Mouse (Mus musculus) midbrain, embryonic 14.5 days (tissue): Measurements from ENCODE around the gene Ubl5. TPM values are rescaled to one million over a fixed set of nuclear protein-coding genes. Genes with fewer than 3 reads are reported as not detected.

ENCODE experiments used
- ATAC-seq: fragments of 200-750 bp; cut with Nextera tagmentation; 2 replicates; pipeline ENCODE4 v1.8.0; 2017; ENCODE audit warnings: moderate number of reproducible peaks, moderate library complexity; ENCODE audit not compliant: low FRiP score, low TSS enrichment
- DNase-seq: peaks from one replicate; pipeline ENCODE4 v3.0.0-alpha.2; 2015
- H3K27ac ChIP-seq: fragments of 300-500 bp; sonication (generic); replicated peaks from 2 replicates; pipeline ENCODE4 v1.5.1; 2014; ENCODE audit warnings: mild to moderate bottlenecking, low read depth, low read length, moderate library complexity
- H3K27me3 ChIP-seq: fragments of 300-500 bp; sonication (generic); 2 replicates; pipeline ENCODE4 v1.6.1; 2014; ENCODE audit warnings: low read length, control low read depth, mixed read lengths; ENCODE audit not compliant: control insufficient read depth, insufficient read depth
- H3K36me3 ChIP-seq: fragments of 300-500 bp; sonication (generic); 2 replicates; pipeline ENCODE4 v1.6.1; 2014; ENCODE audit warnings: low read length, control low read depth; ENCODE audit not compliant: control insufficient read depth, insufficient read depth
- H3K4me1 ChIP-seq: fragments of 300-500 bp; sonication (generic); 2 replicates; pipeline ENCODE4 v1.6.1; 2014; ENCODE audit warnings: mild to moderate bottlenecking, antibody characterized with exemption, low read length, control low read depth; ENCODE audit not compliant: control insufficient read depth, insufficient read depth
- H3K4me2 ChIP-seq: fragments of 300-500 bp; sonication (generic); 2 replicates; pipeline ENCODE4 v1.6.1; 2014; ENCODE audit warnings: mild to moderate bottlenecking, low read length, moderate library complexity
- H3K4me3 ChIP-seq: fragments of 300-500 bp; sonication (generic); replicated peaks from 2 replicates; pipeline ENCODE4 v1.5.1; 2014; ENCODE audit warnings: low read depth, low read length
- H3K9ac ChIP-seq: fragments of 300-500 bp; sonication (generic); replicated peaks from 2 replicates; pipeline ENCODE4 v1.6.1; 2014; ENCODE audit warnings: mild to moderate bottlenecking, low read length, moderate library complexity
- H3K9me3 ChIP-seq: fragments of 300-500 bp; sonication (generic); 2 replicates; pipeline ENCODE4 v1.6.1; 2016; ENCODE audit warnings: low read length, control low read depth, mixed read lengths; ENCODE audit not compliant: control insufficient read depth
- WGBS: fragments of 180-500 bp; shearing (Covaris S2); extraction: QIAGEN DNeasy Blood & Tissue Kit; methylation state at CpG from one replicate; pipeline ENCODE4 v1.1.7; 2014; 5-methylcytosine and 5-hydroxymethylcytosine counted together
- polyA plus RNA-seq: library from polyadenylated mRNA; unstranded; fragments of >200 nt; fragmentation: Nextera tagmentation; extraction: Ambion mirVana; gene quantifications from 2 replicates; pipeline ENCODE4 v1.2.1, GENCODE M21; 2014

Ubl5 gene
- polyA plus RNA-seq, 1 experiment from 2014 or later, result 444 TPM

- Histone ChIP-seq H3K4me1 (peaks cover 19% of the 10 kb centered on the region), H3K4me2 (no peak overlapping the region), H3K9me3 (no peaks in the 10 kb centered on the region), H3K27me3 (no peaks in the 10 kb centered on the region), H3K36me3 (peaks cover 51% of the 10 kb centered on the region), H3K27ac (peak overlapping the region; percentile 68), H3K4me3 (no peak overlapping the region), H3K9ac (no peak overlapping the region)
- DNase-seq, result no peak
- 73% methylated on average over 5 of the region's 5 CpGs for WGBS
- ATAC-seq, result no peak
These were observed 22.4 kb downstream of the Ubl5 start for GRCm38 (mm10) chr9:20664982-20665637.

- H3K9me3 ChIP-seq, result no peaks in the 10 kb centered on the region
- no peak for ATAC-seq
- no peak overlapping the region for H3K9ac ChIP-seq
- H3K4me2 ChIP-seq, result no peak overlapping the region
- H3K36me3 ChIP-seq, result peaks cover 48% of the 10 kb centered on the region
- peaks cover 19% of the 10 kb centered on the region for H3K4me1 ChIP-seq
- DNase-seq, result peak; percentile 53
- H3K27me3 ChIP-seq, result no peaks in the 10 kb centered on the region
- H3K4me3 ChIP-seq, result no peak overlapping the region
- 0 out of 2 replicates have a peak overlapping the region, but pooled peaks have one; percentile 26 for H3K27ac ChIP-seq
- WGBS, result 16% methylated on average over 8 of the region's 8 CpGs
These were observed 23.2 kb downstream of the Ubl5 start for GRCm38 (mm10) chr9:20665925-20666324.

- 0 out of 2 replicates have a peak overlapping the region, but pooled peaks have one; percentile 26 for H3K27ac ChIP-seq
- H3K27me3 ChIP-seq, result no peaks in the 10 kb centered on the region
- H3K36me3 ChIP-seq, result peaks cover 44% of the 10 kb centered on the region
- no peak for DNase-seq
- no peak overlapping the region for H3K4me3 ChIP-seq
- H3K9ac ChIP-seq, result no peak overlapping the region
- H3K4me2 ChIP-seq, result no peak overlapping the region
- ATAC-seq, result no peak
- 12% methylated on average over 7 of the region's 7 CpGs for WGBS
- peaks cover 19% of the 10 kb centered on the region for H3K4me1 ChIP-seq
- no peaks in the 10 kb centered on the region for H3K9me3 ChIP-seq
These were observed 23.9 kb downstream of the Ubl5 start for GRCm38 (mm10) chr9:20666510-20667034.

- Histone ChIP-seq H3K9ac (no peak overlapping the region), H3K36me3 (peaks cover 38% of the 10 kb centered on the region), H3K27ac (no peak overlapping the region), H3K4me3 (no peak overlapping the region), H3K4me1 (peaks cover 16% of the 10 kb centered on the region), H3K27me3 (no peaks in the 10 kb centered on the region), H3K9me3 (no peaks in the 10 kb centered on the region), H3K4me2 (no peak overlapping the region)
- ATAC-seq (no peak), DNase-seq (no peak)
- WGBS, result 95% methylated on average over 22 of the region's 22 CpGs
These were observed 25.4 kb downstream of the Ubl5 start for GRCm38 (mm10) chr9:20668065-20668464.

GRCm38 (mm10) chr9:20672047-20672446, 29.4 kb downstream of the Ubl5 start:
- no peak for ATAC-seq
- Histone ChIP-seq H3K9me3 (no peaks in the 10 kb centered on the region), H3K9ac (no peak overlapping the region), H3K27me3 (no peaks in the 10 kb centered on the region), H3K27ac (no peak overlapping the region), H3K36me3 (peaks cover 25% of the 10 kb centered on the region; the same call in 1 of the 2 replicates), H3K4me2 (no peak overlapping the region), H3K4me1 (no peaks in the 10 kb centered on the region), H3K4me3 (no peak overlapping the region)
- no peak for DNase-seq
- WGBS, result 90% methylated on average over 16 of the region's 16 CpGs

- peaks cover 4% of the 10 kb centered on the region; the same call in 1 of the 2 replicates for H3K4me1 ChIP-seq
- DNase-seq (no peak), ATAC-seq (no peak)
- 0 out of 2 replicates have a peak, but pooled peaks cover 4% of the 10 kb centered on the region for H3K36me3 ChIP-seq
- WGBS, result 89% methylated on average over 12 of the region's 12 CpGs
- no peak overlapping the region for H3K4me2 ChIP-seq
- H3K27ac ChIP-seq, result no peak overlapping the region
- H3K27me3 ChIP-seq, result no peaks in the 10 kb centered on the region
- H3K4me3 ChIP-seq, result no peak overlapping the region
- no peak overlapping the region for H3K9ac ChIP-seq
- no peaks in the 10 kb centered on the region for H3K9me3 ChIP-seq
These were observed 35.2 kb downstream of the Ubl5 start for GRCm38 (mm10) chr9:20677892-20678291.

GRCm38 (mm10) chr9:20680378-20680958, 37.8 kb downstream of the Ubl5 start:
- Histone ChIP-seq H3K4me3 (no peak overlapping the region), H3K4me2 (no peak overlapping the region), H3K9me3 (no peaks in the 10 kb centered on the region), H3K27ac (peak overlapping the region; percentile 75), H3K9ac (no peak overlapping the region), H3K36me3 (no peaks in the 10 kb centered on the region), H3K27me3 (no peaks in the 10 kb centered on the region), H3K4me1 (peaks cover 4% of the 10 kb centered on the region; the same call in 1 of the 2 replicates)
- ATAC-seq, result no peak
- peak; percentile 54 for DNase-seq
- 55% methylated on average over 9 of the region's 9 CpGs for WGBS

GRCm38 (mm10) chr9:20681546-20682388, 39.1 kb downstream of the Ubl5 start:
- H3K27ac ChIP-seq, result peak overlapping the region; percentile 52; the same call in 1 of the 2 replicates
- H3K9ac ChIP-seq, result no peak overlapping the region
- peaks cover 4% of the 10 kb centered on the region; the same call in 1 of the 2 replicates for H3K4me1 ChIP-seq
- H3K4me3 ChIP-seq, result no peak overlapping the region
- WGBS, result 55% methylated on average over 6 of the region's 7 CpGs
- DNase-seq (peak; percentile 66), ATAC-seq (peak; percentile 72)
- no peak overlapping the region for H3K4me2 ChIP-seq
- H3K36me3 ChIP-seq, result no peaks in the 10 kb centered on the region
- H3K9me3 ChIP-seq, result no peaks in the 10 kb centered on the region
- H3K27me3 ChIP-seq, result no peaks in the 10 kb centered on the region
